Mouse (Mus musculus) layer of hippocampus, postnatal 14 days (tissue): ENCODE results near the gene Hscb. TPM values are rescaled to one million over a fixed set of nuclear protein-coding genes. Genes with fewer than 3 reads are reported as not detected.
"Not testable (repeated sequence)": the region's sequence is repeated elsewhere in the genome, so short reads cannot be mapped to it uniquely, and the experiment has no call there.

Source experiments
- DNase-seq, 2 experiments: peaks; one replicate each; pipeline ENCODE4 v3.0.0; 2021 to 2022; ENCODE audit warnings: low spot score in 2 of 2, mixed read lengths in 1 of 2
- long read RNA-seq, 2 experiments: library from polyadenylated mRNA; stranded (forward); transcript quantifications; one replicate each; pipeline ENCODE4 v2.0.0; 2021
- total RNA-seq, 2 experiments: library from RNA; stranded (reverse); gene quantifications; 2 replicates each; pipeline ENCODE4 v1.2.3; 2021

Gene Hscb
- 10 to 100 TPM in 1 of 2 experiments, 1 to 10 TPM in 1; 8.9 to 10.4 TPM for total RNA-seq
- long read RNA-seq, experiment 1, partial matches to known transcripts: 1 of 5 reads
- long read RNA-seq, experiment 1, other reads (novel, unspliced or antisense): 1 of 5 reads
- long read RNA-seq, experiment 2, partial matches to known transcripts: 3 of 7 reads
- long read RNA-seq, experiment 2, other reads (novel, unspliced or antisense): 1 of 7 reads

DNA sequence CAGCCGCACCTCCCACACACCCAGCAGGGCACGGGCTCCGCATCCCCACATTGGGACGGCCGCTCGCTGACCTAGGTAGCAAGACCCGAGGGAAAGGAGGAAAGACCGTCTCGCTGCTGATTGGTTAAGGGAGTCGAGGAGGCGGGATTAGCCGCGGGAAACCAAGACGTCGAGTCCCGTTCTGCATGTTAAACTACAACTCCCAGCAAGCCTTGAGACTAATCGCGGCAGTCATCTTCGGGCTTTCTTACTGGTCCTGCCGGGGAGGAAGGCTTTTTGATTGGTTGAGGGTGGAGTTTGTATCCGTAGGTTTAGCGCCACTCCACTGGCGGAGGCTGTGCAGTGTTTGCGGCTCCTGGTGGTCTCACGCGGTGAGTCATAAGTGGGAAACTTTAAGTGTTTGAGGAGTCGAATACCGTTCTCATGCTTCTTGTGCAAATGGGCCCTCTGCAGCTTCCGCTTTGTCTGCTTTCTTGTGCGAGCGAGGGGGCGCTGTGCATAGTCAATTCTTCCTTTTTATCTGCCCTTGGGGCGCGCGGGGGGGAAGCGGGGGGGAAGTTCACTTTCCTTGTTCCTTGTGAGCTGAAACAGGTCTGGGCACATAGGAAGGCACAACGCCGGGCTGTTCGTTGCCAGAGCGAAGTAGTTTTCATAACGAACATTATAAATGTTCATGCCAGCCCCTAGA, at the start of gene Hscb, which contains the start of gene Chek2:
Hscb (minus strand) TSS at position 100 of the 688 bp plus-strand sequence.
Chek2 (plus strand) TSS at position 302 of the 688 bp plus-strand sequence.
- peak; percentile 98 to 99 for DNase-seq

DNA sequence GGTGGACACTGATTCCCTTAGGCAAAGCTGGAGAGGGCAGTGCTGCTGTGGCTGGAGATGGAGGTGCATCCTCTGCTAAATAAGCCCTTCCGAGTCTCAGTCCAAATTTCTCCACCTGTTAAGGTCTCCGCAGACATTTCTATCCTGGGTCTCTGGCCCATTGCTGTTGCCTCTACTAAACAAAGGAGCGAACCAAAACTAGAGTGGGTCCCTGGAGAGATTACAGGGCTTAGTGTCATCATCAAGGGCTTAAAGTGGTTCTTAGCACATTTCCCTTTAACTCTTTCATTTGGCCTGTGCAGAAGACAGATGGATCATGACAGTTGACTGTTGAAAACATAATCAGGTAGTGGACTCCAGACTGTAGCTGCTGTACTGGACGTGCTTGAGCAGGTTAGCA, 49.0 kb upstream of the Hscb start:
- DNase-seq: no peak

DNA sequence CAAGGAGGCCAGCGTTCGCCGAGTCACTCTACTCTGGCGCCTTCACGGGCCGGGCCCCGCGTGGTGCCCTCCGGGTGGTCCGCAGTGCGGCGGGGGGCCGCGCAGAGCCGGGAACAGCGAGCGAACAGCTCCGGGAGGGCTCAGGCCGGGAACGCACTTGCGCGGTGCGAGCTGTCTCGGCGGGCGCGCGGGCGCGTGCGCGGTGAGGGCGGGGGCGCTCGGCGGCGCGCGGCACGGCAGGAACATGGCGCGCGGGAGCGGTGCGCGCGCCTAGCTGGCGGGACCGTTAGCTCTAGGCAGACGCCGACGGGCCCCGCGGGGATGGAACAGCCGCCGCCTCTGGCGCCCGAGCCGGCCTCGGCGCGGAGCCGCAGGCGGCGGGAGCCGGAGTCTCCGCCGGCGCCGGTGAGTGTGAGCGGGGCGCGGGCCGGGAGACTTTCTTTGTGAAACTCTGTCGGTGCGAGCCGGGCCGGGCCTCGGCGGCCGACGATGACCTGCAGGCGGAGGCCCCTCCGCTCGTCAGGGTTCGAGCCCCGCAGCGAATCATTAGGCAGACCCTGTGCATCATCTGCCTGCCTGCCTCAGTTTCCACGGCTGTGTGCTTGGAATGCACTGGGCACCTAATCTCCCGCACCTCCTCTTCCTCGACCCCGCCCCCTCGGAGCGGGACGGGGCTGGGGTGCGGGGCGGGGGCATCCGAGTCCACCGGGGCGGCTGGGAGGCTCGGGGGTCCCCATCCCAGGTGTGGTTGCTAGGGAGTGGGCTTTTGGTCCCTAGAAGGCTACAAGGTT, 40.2 kb upstream of the Hscb start, which contains the start of gene Ttc28:
Ttc28 (plus strand) TSS at position 220 of the 791 bp plus-strand sequence.
- peak; percentile 88 to 91 for DNase-seq

GRCm38 (mm10) chr5:110879042-110879441, 39.5 kb upstream of the Hscb start:
- DNase-seq: no peak

DNA sequence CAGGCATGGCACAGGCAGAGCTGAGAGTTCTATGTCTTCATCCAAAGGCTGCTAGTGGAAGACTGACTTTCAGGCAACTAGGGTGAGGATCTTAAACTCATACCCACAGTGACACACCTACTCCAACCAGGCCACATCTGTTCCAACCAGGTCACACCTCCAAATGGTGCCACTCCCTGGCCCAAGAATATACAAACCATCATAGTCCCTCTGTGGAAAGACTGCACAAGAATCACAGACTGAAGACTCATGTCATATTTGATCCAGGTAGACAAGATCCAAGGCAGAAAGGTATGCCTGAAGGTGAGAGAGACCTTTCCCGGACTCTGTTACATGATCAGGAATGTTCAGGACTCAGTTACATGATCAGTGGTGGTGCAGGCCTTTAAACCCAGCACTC, 38.9 kb upstream of the Hscb start:
- DNase-seq: not testable (repeated sequence)

GRCm38 (mm10) chr5:110877666-110878505, 38.3 kb upstream of the Hscb start:
- DNase-seq: no peak

- DNase-seq: no peak
Measured at GRCm38 (mm10) chr5:110875286-110875685, 35.7 kb upstream of the Hscb start.

DNA sequence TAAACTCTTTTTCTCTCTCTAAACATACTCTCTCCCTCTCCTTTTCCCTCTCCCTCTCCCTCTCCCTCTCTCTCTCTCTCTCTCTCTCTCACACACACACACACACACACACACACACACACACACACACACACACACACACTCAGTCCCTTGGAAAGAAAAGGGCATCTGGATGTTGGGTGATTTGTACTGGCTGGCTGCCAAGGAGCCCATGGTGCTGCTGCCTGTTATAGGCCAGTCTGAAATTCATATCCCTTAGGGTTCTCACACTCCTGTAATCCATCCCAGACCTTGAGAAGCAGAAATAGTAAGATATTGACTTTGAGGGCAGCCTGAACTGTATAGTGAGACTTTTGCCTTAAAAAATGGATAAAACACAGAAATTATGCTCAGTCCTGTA, 35.1 kb upstream of the Hscb start:
- DNase-seq: no peak

GRCm38 (mm10) chr5:110873160-110873559, 33.6 kb upstream of the Hscb start:
- no peak for DNase-seq

GRCm38 (mm10) chr5:110869242-110869669, 29.7 kb upstream of the Hscb start:
- no peak for DNase-seq

- no peak for DNase-seq
Measured at GRCm38 (mm10) chr5:110868460-110868859, 28.9 kb upstream of the Hscb start.

DNA sequence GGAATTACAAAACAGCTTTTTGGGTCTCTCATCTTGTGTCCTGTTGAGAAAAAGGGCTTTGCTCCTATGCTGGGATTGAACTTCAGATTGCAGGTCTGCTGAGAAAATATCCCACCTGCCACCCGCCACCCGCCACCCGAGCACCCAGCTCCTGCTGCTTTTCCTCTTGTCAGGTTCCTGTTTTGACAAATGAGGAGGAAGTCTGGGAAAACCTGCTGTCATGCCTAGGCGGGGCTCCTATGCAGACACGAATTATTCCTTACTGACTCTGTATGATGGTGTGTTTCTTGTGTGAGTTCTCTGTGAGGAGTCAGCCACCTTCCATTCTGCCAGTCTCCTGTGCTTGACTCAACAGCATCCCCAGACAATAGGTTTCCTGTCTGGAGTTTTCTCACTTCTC, 20.9 kb upstream of the Hscb start:
- DNase-seq: no peak

- DNase-seq: peak in 1 of 2 experiments; percentile 65
Measured at GRCm38 (mm10) chr5:110859013-110859650, 19.6 kb upstream of the Hscb start.

GRCm38 (mm10) chr5:110857091-110857490, 17.5 kb upstream of the Hscb start:
- DNase-seq: no peak

DNA sequence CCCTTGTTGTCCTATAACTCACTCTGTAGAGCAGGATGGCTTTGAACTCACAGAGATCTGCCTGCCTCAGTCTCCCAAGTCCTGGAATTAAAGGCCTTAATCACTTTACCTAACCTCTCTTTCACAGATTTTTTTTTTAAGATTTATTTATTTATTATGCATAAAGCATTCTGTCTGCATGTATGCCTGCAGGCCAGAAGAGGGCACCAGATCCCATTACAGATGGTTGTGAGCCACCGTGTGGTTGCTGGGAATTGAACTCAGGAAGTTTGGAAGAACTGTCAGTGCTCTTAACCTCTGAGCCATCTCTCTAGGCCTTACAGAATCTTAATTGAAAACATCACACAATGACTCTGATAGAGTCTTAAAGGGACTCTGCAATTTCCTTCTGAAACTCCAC, 13.4 kb upstream of the Hscb start:
- DNase-seq: no peak

DNA sequence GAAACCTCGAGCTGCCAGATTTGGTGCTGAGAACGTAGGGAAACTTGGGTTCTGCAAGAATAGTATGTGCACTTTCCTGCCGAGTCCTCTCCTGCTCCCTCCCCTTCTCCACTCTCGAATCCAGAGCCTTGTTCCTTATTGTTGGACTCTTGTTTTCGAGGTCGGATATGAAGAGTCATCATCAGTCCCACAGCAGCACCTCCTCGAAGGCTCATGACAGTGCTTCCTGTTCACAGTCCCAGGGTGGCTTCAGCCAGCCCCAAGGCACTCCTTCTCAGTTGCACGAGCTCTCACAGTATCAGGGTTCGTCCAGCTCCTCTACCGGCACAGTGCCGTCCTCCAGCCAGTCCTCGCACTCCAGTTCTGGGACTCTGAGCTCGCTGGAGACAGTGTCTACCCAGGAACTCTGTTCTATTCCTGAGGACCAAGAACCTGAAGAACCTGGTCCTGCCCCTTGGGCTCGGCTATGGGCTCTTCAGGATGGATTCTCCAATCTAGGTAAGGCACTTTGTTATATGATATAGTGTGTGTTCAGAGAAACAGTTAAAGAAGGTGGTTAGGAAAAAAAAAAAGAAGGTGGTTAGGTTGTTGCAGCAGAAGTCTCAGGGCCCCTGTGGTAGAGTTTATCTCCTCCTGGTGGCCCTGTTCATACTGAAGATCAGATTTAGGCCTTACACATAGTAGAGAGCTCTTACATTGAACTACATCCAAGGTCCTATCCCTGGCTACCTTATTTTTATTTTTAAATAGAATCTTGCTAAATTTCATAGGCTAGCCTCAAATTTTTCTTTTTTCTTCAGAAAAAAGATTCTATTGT, 1.7 kb upstream of the Hscb start:
- no peak for DNase-seq

GRCm38 (mm10) chr5:110840465-110840864, 888 bp upstream of the Hscb start:
- DNase-seq: peak; percentile 9 to 14

- DNase-seq: no peak
Measured at GRCm38 (mm10) chr5:110839038-110839677, 419 bp downstream of the Hscb start.

GRCm38 (mm10) chr5:110838016-110838415, 1.6 kb downstream of the Hscb start:
- not testable (repeated sequence) for DNase-seq
